Mouse (Mus musculus): Measurements from ENCODE around the gene Nfkbia.

- TF ChIP-seq CTCF (IDR thresholded peaks at IDR 0.05) (no peak), POLR2A (IDR thresholded peaks at IDR 0.05; ENCODE audit: insufficient read depth, low read depth, low read length) (no peak), EP300 (IDR thresholded peaks at IDR 0.05; ENCODE audit: insufficient read depth, low read depth, low read length) (no peak)
Observed at GRCm38 (mm10) chr12:55493381-55493780, 934 bp upstream of the Nfkbia start.

All from heart, adult 2 months (tissue).